Mouse (Mus musculus): ENCODE data around the gene Ccr5. TPM values are rescaled to one million over a fixed set of nuclear protein-coding genes. Genes with fewer than 3 reads are reported as not detected.
"Not testable (repeated sequence)": the region's sequence is repeated elsewhere in the genome, so short reads cannot be mapped to it uniquely, and the experiment has no call there.

Gene Ccr5
- polyA plus RNA-seq, 1 experiment from 2014 or later = 1.4 TPM

GRCm38 (mm10) chr9:124112591-124113239 lies 8.6 kb upstream of the Ccr5 start:
- H3K4me1 ChIP-seq (replicated peaks) = peaks cover 45% of the 10 kb centered on the region
- H3K4me2 ChIP-seq = peak overlapping the region; percentile 1
- H3K27ac ChIP-seq = peak overlapping the region; percentile 70
- DNase-seq (peak; percentile 12), ATAC-seq (ENCODE audit: low read depth) (peak; percentile 89)
- H3K9me3 ChIP-seq (replicated peaks) = no peaks in the 10 kb centered on the region
- no peaks in the 10 kb centered on the region for H3K36me3 ChIP-seq
- no peak overlapping the region for H3K9ac ChIP-seq
- 6% methylated on average over 1 of the region's 1 CpGs for WGBS (ENCODE audit: insufficient replicate concordance)
- no peak overlapping the region for H3K4me3 ChIP-seq (replicated peaks)
- H3K27me3 ChIP-seq = no peaks in the 10 kb centered on the region

GRCm38 (mm10) chr9:124113777-124114176 lies 7.6 kb upstream of the Ccr5 start:
- Histone ChIP-seq H3K4me1 (replicated peaks) (peaks cover 40% of the 10 kb centered on the region), H3K36me3 (no peaks in the 10 kb centered on the region), H3K9ac (no peak overlapping the region), H3K4me3 (replicated peaks) (no peak overlapping the region), H3K27me3 (no peaks in the 10 kb centered on the region), H3K9me3 (replicated peaks) (no peaks in the 10 kb centered on the region), H3K27ac (no peak overlapping the region), H3K4me2 (no peak overlapping the region)
- no peak for DNase-seq
- no peak for ATAC-seq (ENCODE audit: low read depth)
- 79% methylated on average over 1 of the region's 1 CpGs for WGBS (ENCODE audit: insufficient replicate concordance)

GRCm38 (mm10) chr9:124118489-124118888 lies 2.9 kb upstream of the Ccr5 start:
- no peaks in the 10 kb centered on the region for H3K9me3 ChIP-seq (replicated peaks)
- no peaks in the 10 kb centered on the region for H3K36me3 ChIP-seq
- no peak overlapping the region for H3K4me3 ChIP-seq (replicated peaks)
- ATAC-seq (ENCODE audit: low read depth) (peak; percentile 71; the same call in 1 of the 2 replicates), DNase-seq (peak; percentile 24)
- H3K9ac ChIP-seq = no peak overlapping the region
- H3K4me2 ChIP-seq = no peak overlapping the region
- no peaks in the 10 kb centered on the region for H3K27me3 ChIP-seq
- no peak overlapping the region for H3K27ac ChIP-seq
- WGBS (ENCODE audit: insufficient replicate concordance) = 89% methylated on average over 1 of the region's 1 CpGs
- H3K4me1 ChIP-seq (replicated peaks) = peaks cover 12% of the 10 kb centered on the region

GRCm38 (mm10) chr9:124125576-124125975 lies 4.2 kb downstream of the Ccr5 start:
- Histone ChIP-seq H3K4me3 (replicated peaks) (no peak overlapping the region), H3K4me2 (no peak overlapping the region), H3K27me3 (no peaks in the 10 kb centered on the region), H3K9ac (no peak overlapping the region), H3K27ac (no peak overlapping the region), H3K9me3 (replicated peaks) (no peaks in the 10 kb centered on the region), H3K36me3 (no peaks in the 10 kb centered on the region), H3K4me1 (replicated peaks) (peaks cover 29% of the 10 kb centered on the region)
- no peak; the same call in 1 of the 2 replicates for ATAC-seq (ENCODE audit: low read depth)
- WGBS (ENCODE audit: insufficient replicate concordance) = 66% methylated on average over 11 of the region's 11 CpGs
- DNase-seq = no peak

- Histone ChIP-seq H3K27me3 (no peaks in the 10 kb centered on the region), H3K27ac (peak overlapping the region; percentile 59; the same call in 1 of the 2 replicates), H3K4me3 (replicated peaks) (no peak overlapping the region), H3K36me3 (no peaks in the 10 kb centered on the region), H3K4me1 (replicated peaks) (peaks cover 29% of the 10 kb centered on the region), H3K9me3 (replicated peaks) (no peaks in the 10 kb centered on the region), H3K4me2 (no peak overlapping the region), H3K9ac (no peak overlapping the region; the same call in 1 of the 2 replicates)
- no peak for ATAC-seq (ENCODE audit: low read depth)
- no peak for DNase-seq
- 37% methylated on average over 5 of the region's 5 CpGs for WGBS (ENCODE audit: insufficient replicate concordance)
Observed at GRCm38 (mm10) chr9:124126373-124126772, 5.0 kb downstream of the Ccr5 start.

GRCm38 (mm10) chr9:124127412-124127811 lies 6.1 kb downstream of the Ccr5 start:
- H3K9me3 ChIP-seq (replicated peaks) = no peaks in the 10 kb centered on the region
- no peaks in the 10 kb centered on the region for H3K36me3 ChIP-seq
- H3K4me2 ChIP-seq = no peak overlapping the region
- H3K4me3 ChIP-seq (replicated peaks) = no peak overlapping the region
- ATAC-seq (ENCODE audit: low read depth) (no peak), DNase-seq (no peak)
- 30% methylated on average over 4 of the region's 4 CpGs for WGBS (ENCODE audit: insufficient replicate concordance)
- peak overlapping the region; percentile 43; the same call in 1 of the 2 replicates for H3K27ac ChIP-seq
- H3K27me3 ChIP-seq = no peaks in the 10 kb centered on the region
- no peak overlapping the region for H3K9ac ChIP-seq
- H3K4me1 ChIP-seq (replicated peaks) = peaks cover 29% of the 10 kb centered on the region

GRCm38 (mm10) chr9:124128379-124128778 lies 7.0 kb downstream of the Ccr5 start:
- Histone ChIP-seq H3K36me3 (no peaks in the 10 kb centered on the region), H3K4me3 (replicated peaks) (no peak overlapping the region), H3K27me3 (no peaks in the 10 kb centered on the region), H3K4me1 (replicated peaks) (peaks cover 29% of the 10 kb centered on the region), H3K4me2 (no peak overlapping the region), H3K27ac (no peak overlapping the region), H3K9me3 (replicated peaks) (no peaks in the 10 kb centered on the region), H3K9ac (no peak overlapping the region; the same call in 1 of the 2 replicates)
- ATAC-seq (ENCODE audit: low read depth) = no peak
- WGBS (ENCODE audit: insufficient replicate concordance) = 0% methylated on average over 1 of the region's 1 CpGs
- peak; percentile 17 for DNase-seq

GRCm38 (mm10) chr9:124132899-124133298 lies 11.6 kb downstream of the Ccr5 start:
- not testable (repeated sequence) for H3K4me2 ChIP-seq; H3K36me3 ChIP-seq; H3K27me3 ChIP-seq; H3K4me3 ChIP-seq (replicated peaks); H3K9ac ChIP-seq; DNase-seq; ATAC-seq (ENCODE audit: low read depth); H3K27ac ChIP-seq; H3K9me3 ChIP-seq (replicated peaks)
- 78% methylated on average over 2 of the region's 2 CpGs for WGBS (ENCODE audit: insufficient replicate concordance)
- H3K4me1 ChIP-seq (replicated peaks) = peaks cover 14% of the 10 kb centered on the region

GRCm38 (mm10) chr9:124134919-124135318 lies 13.6 kb downstream of the Ccr5 start:
- peaks cover 31% of the 10 kb centered on the region for H3K4me1 ChIP-seq (replicated peaks)
- WGBS (ENCODE audit: insufficient replicate concordance) = 83% methylated on average over 1 of the region's 1 CpGs
- DNase-seq; H3K9me3 ChIP-seq (replicated peaks); H3K27ac ChIP-seq; H3K36me3 ChIP-seq; H3K9ac ChIP-seq; H3K27me3 ChIP-seq; ATAC-seq (ENCODE audit: low read depth); H3K4me3 ChIP-seq (replicated peaks); H3K4me2 ChIP-seq: not testable (repeated sequence)

- peak overlapping the region; percentile 54 for H3K4me2 ChIP-seq
- 40% methylated on average over 11 of the region's 11 CpGs for WGBS (ENCODE audit: insufficient replicate concordance)
- no peaks in the 10 kb centered on the region for H3K9me3 ChIP-seq (replicated peaks)
- ATAC-seq (ENCODE audit: low read depth) (peak; percentile 66), DNase-seq (no peak)
- H3K9ac ChIP-seq = no peak overlapping the region
- no peaks in the 10 kb centered on the region for H3K36me3 ChIP-seq
- no peak overlapping the region for H3K4me3 ChIP-seq (replicated peaks)
- peaks cover 31% of the 10 kb centered on the region for H3K4me1 ChIP-seq (replicated peaks)
- H3K27ac ChIP-seq = peak overlapping the region; percentile 88
- H3K27me3 ChIP-seq = no peaks in the 10 kb centered on the region
Observed at GRCm38 (mm10) chr9:124137619-124138018, 16.3 kb downstream of the Ccr5 start.

- no peaks in the 10 kb centered on the region for H3K36me3 ChIP-seq
- DNase-seq (peak; percentile 66), ATAC-seq (ENCODE audit: low read depth) (peak; percentile 100)
- no peak overlapping the region for H3K4me3 ChIP-seq (replicated peaks)
- H3K9ac ChIP-seq = peak overlapping the region; percentile 54
- peaks cover 31% of the 10 kb centered on the region for H3K4me1 ChIP-seq (replicated peaks)
- peak overlapping the region; percentile 88 for H3K27ac ChIP-seq
- H3K4me2 ChIP-seq = peak overlapping the region; percentile 54
- no peaks in the 10 kb centered on the region for H3K27me3 ChIP-seq
- H3K9me3 ChIP-seq (replicated peaks) = no peaks in the 10 kb centered on the region
- 3% methylated on average over 4 of the region's 4 CpGs for WGBS (ENCODE audit: insufficient replicate concordance)
Observed at GRCm38 (mm10) chr9:124138055-124138775, 16.9 kb downstream of the Ccr5 start.

Measured in liver, embryonic 13.5 days (tissue).